Mouse (Mus musculus) stomach, embryonic 15.5 days (tissue): ENCODE measurements around the gene Acot9. TPM values are rescaled to one million over a fixed set of nuclear protein-coding genes. Genes with fewer than 3 reads are reported as not detected.

Experiments used
- ATAC-seq: fragments of 200-750 bp; cut with Nextera tagmentation; 2 replicates; pipeline ENCODE4 v1.8.0; 2017; ENCODE audit warnings: low read depth, moderate number of reproducible peaks, moderate TSS enrichment; ENCODE audit not compliant: insufficient read depth, low FRiP score
- H3K27ac ChIP-seq: fragments of 300-500 bp; sonication (generic); 2 replicates; pipeline ENCODE4 v1.5.1; 2015; ENCODE audit warnings: mild to moderate bottlenecking, inconsistent platforms
- H3K27me3 ChIP-seq: fragments of 300-500 bp; sonication (generic); replicated peaks from 2 replicates; pipeline ENCODE4 v1.6.1; 2015; ENCODE audit warnings: inconsistent platforms
- H3K36me3 ChIP-seq: fragments of 300-500 bp; sonication (generic); 2 replicates; pipeline ENCODE4 v1.6.1; 2015; ENCODE audit warnings: inconsistent platforms
- H3K4me1 ChIP-seq: fragments of 300-500 bp; sonication (generic); 2 replicates; pipeline ENCODE4 v1.6.1; 2015; ENCODE audit warnings: inconsistent platforms
- H3K4me2 ChIP-seq: fragments of 300-500 bp; sonication (generic); 2 replicates; pipeline ENCODE4 v1.6.1; 2015; ENCODE audit warnings: mild to moderate bottlenecking, inconsistent platforms
- H3K4me3 ChIP-seq: fragments of 300-500 bp; sonication (generic); replicated peaks from 2 replicates; pipeline ENCODE4 v1.5.1; 2015; ENCODE audit warnings: inconsistent platforms
- H3K9ac ChIP-seq: fragments of 300-500 bp; sonication (generic); 2 replicates; pipeline ENCODE4 v1.6.1; 2015; ENCODE audit warnings: inconsistent platforms
- H3K9me3 ChIP-seq: fragments of 300-500 bp; sonication (generic); 2 replicates; pipeline ENCODE4 v1.6.1; 2016; ENCODE audit warnings: inconsistent platforms
- WGBS: fragments of 180-500 bp; shearing (Covaris S2); methylation state at CpG from one replicate; pipeline ENCODE4 v1.1.7; 2015; 5-methylcytosine and 5-hydroxymethylcytosine counted together
- polyA plus RNA-seq: library from polyadenylated mRNA; unstranded; fragments of >200 nt; fragmentation: Nextera tagmentation; extraction: Ambion mirVana; gene quantifications from 2 replicates; pipeline ENCODE4 v1.2.1, GENCODE M21; 2015

Acot9 gene
- 34.0 and 35.1 TPM in 2 replicates for polyA plus RNA-seq

- no peaks in the 10 kb centered on the region for H3K27me3 ChIP-seq
- H3K4me1 ChIP-seq = no peaks in the 10 kb centered on the region
- peak within 1 kb of the TSS; percentile 57; the same call in 1 of the 2 replicates for H3K27ac ChIP-seq
- no peaks in the 10 kb centered on the region for H3K36me3 ChIP-seq
- peak within 1 kb of the TSS; percentile 44 for H3K4me2 ChIP-seq
- no peaks in the 10 kb centered on the region for H3K9me3 ChIP-seq
- H3K4me3 ChIP-seq = peak within 1 kb of the TSS; percentile 58
- peak; percentile 98 for ATAC-seq
- 14% methylated on average over 37 of the region's 37 CpGs for WGBS
- H3K9ac ChIP-seq = no peak within 1 kb of the TSS; the same call in 1 of the 2 replicates
These were observed at the start of gene Acot9 for GRCm38 (mm10) chrX:155262235-155262914. Gene Acot9 (plus strand): TSS chrX:155262443.

- Histone ChIP-seq H3K36me3 (no peaks in the 10 kb centered on the region), H3K4me2 (peak overlapping the region; percentile 50; the same call in 1 of the 2 replicates), H3K27ac (no peak overlapping the region), H3K9me3 (no peaks in the 10 kb centered on the region), H3K9ac (no peak overlapping the region), H3K4me1 (no peaks in the 10 kb centered on the region), H3K4me3 (peak overlapping the region; percentile 52; the same call in 1 of the 2 replicates), H3K27me3 (no peaks in the 10 kb centered on the region)
- 72% methylated on average over 5 of the region's 5 CpGs for WGBS
- no peak for ATAC-seq
These were observed 47.7 kb upstream of the Acot9 start for GRCm38 (mm10) chrX:155214291-155215136.

GRCm38 (mm10) chrX:155215501-155216248, 46.6 kb upstream of the Acot9 start:
- H3K4me1 ChIP-seq = no peaks in the 10 kb centered on the region
- 0 out of 2 replicates have a peak overlapping the region, but pooled peaks have one; percentile 34 for H3K9ac ChIP-seq
- H3K4me3 ChIP-seq = peak overlapping the region; percentile 52
- peak; percentile 32 for ATAC-seq
- H3K9me3 ChIP-seq = no peaks in the 10 kb centered on the region
- H3K27me3 ChIP-seq = no peaks in the 10 kb centered on the region
- H3K36me3 ChIP-seq = no peaks in the 10 kb centered on the region
- whole genome bisulfite sequencing = 27% methylated on average over 24 of the region's 24 CpGs
- H3K27ac ChIP-seq = peak overlapping the region; percentile 65; the same call in 1 of the 2 replicates
- peak overlapping the region; percentile 50 for H3K4me2 ChIP-seq

GRCm38 (mm10) chrX:155216271-155216670, 46.0 kb upstream of the Acot9 start, which contains the start of gene Sat1:
Gene Sat1 (minus strand): TSS chrX:155216449.
- Histone ChIP-seq H3K9ac (0 out of 2 replicates have a peak within 1 kb of the TSS, but pooled peaks have one; percentile 34), H3K4me1 (no peaks in the 10 kb centered on the region), H3K4me3 (peak within 1 kb of the TSS; percentile 52), H3K27ac (peak within 1 kb of the TSS; percentile 65; the same call in 1 of the 2 replicates), H3K4me2 (peak within 1 kb of the TSS; percentile 50), H3K27me3 (no peaks in the 10 kb centered on the region), H3K9me3 (no peaks in the 10 kb centered on the region), H3K36me3 (no peaks in the 10 kb centered on the region)
- 17% methylated on average over 26 of the region's 26 CpGs for WGBS
- peak; percentile 99 for ATAC-seq

- Histone ChIP-seq H3K9me3 (no peaks in the 10 kb centered on the region), H3K27me3 (no peaks in the 10 kb centered on the region), H3K4me2 (no peak overlapping the region), H3K9ac (no peak overlapping the region), H3K4me3 (no peak overlapping the region), H3K36me3 (no peaks in the 10 kb centered on the region), H3K4me1 (no peaks in the 10 kb centered on the region), H3K27ac (no peak overlapping the region)
- 61% methylated on average over 2 of the region's 2 CpGs for WGBS
- ATAC-seq = no peak
These were observed 44.0 kb upstream of the Acot9 start for GRCm38 (mm10) chrX:155218277-155218676.

- Histone ChIP-seq H3K4me3 (no peak overlapping the region), H3K4me2 (no peak overlapping the region), H3K36me3 (no peaks in the 10 kb centered on the region), H3K27me3 (no peaks in the 10 kb centered on the region), H3K9me3 (no peaks in the 10 kb centered on the region), H3K27ac (no peak overlapping the region), H3K9ac (no peak overlapping the region), H3K4me1 (no peaks in the 10 kb centered on the region)
- ATAC-seq = no peak
These were observed 5.4 kb upstream of the Acot9 start for GRCm38 (mm10) chrX:155256856-155257255.

- Histone ChIP-seq H3K4me1 (no peaks in the 10 kb centered on the region), H3K36me3 (no peaks in the 10 kb centered on the region), H3K9ac (no peak overlapping the region), H3K27ac (peak overlapping the region; percentile 57; the same call in 1 of the 2 replicates), H3K27me3 (no peaks in the 10 kb centered on the region), H3K4me2 (peak overlapping the region; percentile 44), H3K9me3 (no peaks in the 10 kb centered on the region), H3K4me3 (peak overlapping the region; percentile 58)
- WGBS = 23% methylated on average over 1 of the region's 1 CpGs
- no peak for ATAC-seq
These were observed 641 bp downstream of the Acot9 start for GRCm38 (mm10) chrX:155262915-155263252.

GRCm38 (mm10) chrX:155278483-155278882, 16.2 kb downstream of the Acot9 start:
- WGBS = 74% methylated on average over 4 of the region's 4 CpGs
- Histone ChIP-seq H3K9me3 (no peaks in the 10 kb centered on the region), H3K4me3 (no peak overlapping the region), H3K4me2 (no peak overlapping the region), H3K9ac (no peak overlapping the region), H3K4me1 (no peaks in the 10 kb centered on the region), H3K27ac (no peak overlapping the region), H3K36me3 (no peaks in the 10 kb centered on the region), H3K27me3 (no peaks in the 10 kb centered on the region)
- ATAC-seq = no peak

GRCm38 (mm10) chrX:155280427-155281044, 18.3 kb downstream of the Acot9 start:
- WGBS = 22% methylated on average over 1 of the region's 1 CpGs
- H3K27me3 ChIP-seq = no peaks in the 10 kb centered on the region
- H3K4me3 ChIP-seq = no peak overlapping the region
- H3K9ac ChIP-seq = no peak overlapping the region
- no peaks in the 10 kb centered on the region for H3K36me3 ChIP-seq
- no peak overlapping the region for H3K27ac ChIP-seq
- H3K4me2 ChIP-seq = no peak overlapping the region
- no peaks in the 10 kb centered on the region for H3K4me1 ChIP-seq
- no peak for ATAC-seq
- H3K9me3 ChIP-seq = no peaks in the 10 kb centered on the region

- H3K9ac ChIP-seq = no peak overlapping the region
These were observed 44.1 kb downstream of the Acot9 start for GRCm38 (mm10) chrX:155306390-155306789.

GRCm38 (mm10) chrX:155318005-155318404, 55.8 kb downstream of the Acot9 start:
- Histone ChIP-seq H3K27me3 (no peaks in the 10 kb centered on the region), H3K4me3 (no peak overlapping the region), H3K36me3 (no peaks in the 10 kb centered on the region), H3K27ac (no peak overlapping the region), H3K9ac (no peak overlapping the region), H3K9me3 (no peaks in the 10 kb centered on the region), H3K4me1 (no peaks in the 10 kb centered on the region), H3K4me2 (no peak overlapping the region)
- no peak for ATAC-seq
- 38% methylated on average over 4 of the region's 4 CpGs for WGBS

More at GRCm38 (mm10) chrX:155306390-155306789, 44.1 kb downstream of the Acot9 start:
- no peaks in the 10 kb centered on the region for H3K27me3 ChIP-seq
- H3K4me2 ChIP-seq = no peak overlapping the region
- H3K9me3 ChIP-seq = no peaks in the 10 kb centered on the region
- H3K36me3 ChIP-seq = no peaks in the 10 kb centered on the region
- no peaks in the 10 kb centered on the region for H3K4me1 ChIP-seq
- no peak overlapping the region for H3K27ac ChIP-seq
- WGBS = 89% methylated on average over 2 of the region's 2 CpGs
- no peak overlapping the region for H3K4me3 ChIP-seq
- no peak for ATAC-seq
